Mouse (Mus musculus) testis, adult 2 months (tissue): ENCODE results near the gene Jpt2. TPM values are rescaled to one million over a fixed set of nuclear protein-coding genes. Genes with fewer than 3 reads are reported as not detected.

ENCODE experiments used
- H3K27ac ChIP-seq: fragments of 200-500 bp; 2 replicates; pipeline ENCODE4 v1.5.1; 2012; ENCODE audit warnings: low read depth, low read length; ENCODE audit not compliant: control insufficient read depth, insufficient read depth
- H3K27me3 ChIP-seq: fragments of 200-500 bp; 2 replicates; pipeline ENCODE4 v1.6.1; 2012; ENCODE audit warnings: mild to moderate bottlenecking, low read length, moderate library complexity; ENCODE audit not compliant: control insufficient read depth, insufficient read depth
- H3K36me3 ChIP-seq: fragments of 200-500 bp; 2 replicates; pipeline ENCODE4 v1.6.1; 2012; ENCODE audit warnings: mild to moderate bottlenecking, low read length; ENCODE audit not compliant: control insufficient read depth, insufficient read depth
- H3K4me1 ChIP-seq: fragments of 200-500 bp; 2 replicates; pipeline ENCODE4 v1.6.1; 2012; ENCODE audit warnings: low read length; ENCODE audit not compliant: control insufficient read depth, insufficient read depth
- H3K4me3 ChIP-seq: fragments of 200-500 bp; 2 replicates; pipeline ENCODE4 v1.5.1; 2012; ENCODE audit warnings: low read depth, mild to moderate bottlenecking, low read length, moderate library complexity, mixed read lengths; ENCODE audit not compliant: control insufficient read depth
- CTCF ChIP-seq: fragments of 200-500 bp; IDR thresholded peaks from 2 replicates; pipeline ENCODE4 v1.5.1; 2012; ENCODE audit warnings: low read depth, mild to moderate bottlenecking, inconsistent platforms, low read length, moderate library complexity; ENCODE audit not compliant: control insufficient read depth, insufficient read depth, insufficient replicate concordance
- POLR2A ChIP-seq: fragments of 200-500 bp; IDR thresholded peaks from 2 replicates; pipeline ENCODE4 v1.6.1; 2012; ENCODE audit warnings: low read depth, mild to moderate bottlenecking, inconsistent platforms, low read length, moderate library complexity; ENCODE audit not compliant: control insufficient read depth
- polyA plus RNA-seq: library from polyadenylated mRNA; depleted of rRNA; stranded (reverse); fragments of >200 nt; gene quantifications from 2 replicates; pipeline ENCODE4 v1.2.3, GENCODE M21; 2012; rRNA removed

Jpt2 gene
- polyA plus RNA-seq, 1 experiment, result 5.4 TPM

- Histone ChIP-seq H3K4me3 (no peak overlapping the region), H3K4me1 (peaks cover 20% of the 10 kb centered on the region), H3K27ac (no peak overlapping the region), H3K27me3 (no peaks in the 10 kb centered on the region), H3K36me3 (peaks cover 2% of the 10 kb centered on the region)
- TF ChIP-seq CTCF (no peak), POLR2A (no peak)
Measured at GRCm38 (mm10) chr17:24892785-24893184, 67.7 kb downstream of the Jpt2 start.

GRCm38 (mm10) chr17:24891321-24891720 is 69.2 kb downstream of the Jpt2 start:
- H3K27ac ChIP-seq, result no peak overlapping the region
- no peaks in the 10 kb centered on the region for H3K27me3 ChIP-seq
- peaks cover 2% of the 10 kb centered on the region for H3K36me3 ChIP-seq
- H3K4me3 ChIP-seq, result no peak overlapping the region
- TF ChIP-seq CTCF (no peak), POLR2A (no peak)
- H3K4me1 ChIP-seq, result peaks cover 21% of the 10 kb centered on the region

GRCm38 (mm10) chr17:24890151-24891092 is 70.1 kb downstream of the Jpt2 start:
- no peak overlapping the region for H3K27ac ChIP-seq
- H3K4me1 ChIP-seq, result peaks cover 17% of the 10 kb centered on the region
- H3K27me3 ChIP-seq, result no peaks in the 10 kb centered on the region
- H3K36me3 ChIP-seq, result peaks cover 2% of the 10 kb centered on the region
- H3K4me3 ChIP-seq, result no peak overlapping the region
- TF ChIP-seq POLR2A (peak; percentile 39; the same call in 1 of the 2 replicates), CTCF (no peak)

GRCm38 (mm10) chr17:24888862-24889261 is 71.6 kb downstream of the Jpt2 start:
- Histone ChIP-seq H3K36me3 (peaks cover 2% of the 10 kb centered on the region), H3K27ac (no peak overlapping the region), H3K4me3 (0 out of 2 replicates have a peak overlapping the region, but pooled peaks have one; percentile 6), H3K4me1 (peaks cover 13% of the 10 kb centered on the region), H3K27me3 (no peaks in the 10 kb centered on the region)
- TF ChIP-seq CTCF (no peak), POLR2A (no peak; the same call in 1 of the 2 replicates)

Other genes starting within 250 kb of the Jpt2 start
- gene Rnf151, start 242.6 kb downstream of the Jpt2 start, polyA plus RNA-seq, result 1,124 and 1,208 TPM in 2 replicates
- gene Rps2, start 242.6 kb downstream of the Jpt2 start, polyA plus RNA-seq, result 515 and 558 TPM in 2 replicates
- gene Ndufb10, start 236.2 kb downstream of the Jpt2 start, polyA plus RNA-seq, result 198 and 211 TPM in 2 replicates
- 0.21 and 1.4 TPM in 2 replicates for gene Rpl3l, start 232.9 kb downstream of the Jpt2 start, polyA plus RNA-seq
- gene Msrb1, start 224.0 kb downstream of the Jpt2 start, polyA plus RNA-seq, result 9.3 and 13.8 TPM in 2 replicates
- 0.73 and 0.89 TPM in 2 replicates for gene Hs3st6, start 207.7 kb downstream of the Jpt2 start, polyA plus RNA-seq
- gene Meiob, start 156.4 kb downstream of the Jpt2 start, polyA plus RNA-seq, result 3.4 and 4.7 TPM in 2 replicates
- 529 and 573 TPM in 2 replicates for gene Hagh, start 120.5 kb downstream of the Jpt2 start, polyA plus RNA-seq
- 12.6 and 16.6 TPM in 2 replicates for gene Fahd1, start 110.3 kb downstream of the Jpt2 start, polyA plus RNA-seq
- 4.0 and 4.2 TPM in 2 replicates for gene Igfals, start 94.7 kb downstream of the Jpt2 start, polyA plus RNA-seq
- gene Nubp2, start 74.3 kb downstream of the Jpt2 start, polyA plus RNA-seq, result 125 and 131 TPM in 2 replicates
- 161 and 177 TPM in 2 replicates for gene Spsb3, start 74.0 kb downstream of the Jpt2 start, polyA plus RNA-seq
- 28.0 and 31.2 TPM in 2 replicates for gene Eme2, start 65.6 kb downstream of the Jpt2 start, polyA plus RNA-seq
- gene Mrps34, start 65.6 kb downstream of the Jpt2 start, polyA plus RNA-seq, result 45.9 and 56.7 TPM in 2 replicates
- gene Nme3, start 64.2 kb downstream of the Jpt2 start, polyA plus RNA-seq, result 9.3 and 15.5 TPM in 2 replicates
- gene Mapk8ip3, start 23.7 kb downstream of the Jpt2 start, polyA plus RNA-seq, result 60.2 and 62.6 TPM in 2 replicates
- gene Cramp1l, start 55.1 kb upstream of the Jpt2 start, polyA plus RNA-seq, result 26.5 and 27.6 TPM in 2 replicates
- 130 and 146 TPM in 2 replicates for gene Ift140, start 55.4 kb upstream of the Jpt2 start, polyA plus RNA-seq
- gene Tmem204, start 122.9 kb upstream of the Jpt2 start, polyA plus RNA-seq, result 4.1 and 5.2 TPM in 2 replicates
- 5.4 and 7.0 TPM in 2 replicates for gene Telo2, start 155.3 kb upstream of the Jpt2 start, polyA plus RNA-seq
- gene Ptx4, start 160.1 kb upstream of the Jpt2 start, polyA plus RNA-seq, result 0.23 and 0.40 TPM in 2 replicates
- gene Clcn7, start 172.7 kb upstream of the Jpt2 start, polyA plus RNA-seq, result 14.1 and 14.8 TPM in 2 replicates
- gene Ccdc154, start 201.8 kb upstream of the Jpt2 start, polyA plus RNA-seq, result 22.6 and 23.5 TPM in 2 replicates
- gene Gm38655, start 214.8 kb upstream of the Jpt2 start, polyA plus RNA-seq, result 0.36 and 0.83 TPM in 2 replicates
- gene BC003965, start 223.9 kb upstream of the Jpt2 start, polyA plus RNA-seq, result 4.6 and 5.0 TPM in 2 replicates
- 11.2 and 11.7 TPM in 2 replicates for gene Unkl, start 227.7 kb upstream of the Jpt2 start, polyA plus RNA-seq